Mouse (Mus musculus): ENCODE measurements around the gene Gm11213. TPM values are rescaled to one million over a fixed set of nuclear protein-coding genes. Genes with fewer than 3 reads are reported as not detected.

Gene Gm11213
- polyA plus RNA-seq, 1 experiment from 2014 or later: not detected

- Histone ChIP-seq H3K4me2 (replicated peaks) (no peak overlapping the region), H3K9me3 (no peaks in the 10 kb centered on the region), H3K4me3 (no peak overlapping the region), H3K27me3 (no peaks in the 10 kb centered on the region), H3K27ac (replicated peaks) (no peak overlapping the region), H3K4me1 (peaks cover 5% of the 10 kb centered on the region; the same call in 1 of the 2 replicates), H3K36me3 (no peaks in the 10 kb centered on the region), H3K9ac (replicated peaks) (no peak overlapping the region)
- WGBS: 91% methylated on average over 5 of the region's 5 CpGs
- ATAC-seq (replicated peaks): no peak
Observed at GRCm38 (mm10) chr4:63572621-63573020, 32.4 kb downstream of the Gm11213 start.

DNA sequence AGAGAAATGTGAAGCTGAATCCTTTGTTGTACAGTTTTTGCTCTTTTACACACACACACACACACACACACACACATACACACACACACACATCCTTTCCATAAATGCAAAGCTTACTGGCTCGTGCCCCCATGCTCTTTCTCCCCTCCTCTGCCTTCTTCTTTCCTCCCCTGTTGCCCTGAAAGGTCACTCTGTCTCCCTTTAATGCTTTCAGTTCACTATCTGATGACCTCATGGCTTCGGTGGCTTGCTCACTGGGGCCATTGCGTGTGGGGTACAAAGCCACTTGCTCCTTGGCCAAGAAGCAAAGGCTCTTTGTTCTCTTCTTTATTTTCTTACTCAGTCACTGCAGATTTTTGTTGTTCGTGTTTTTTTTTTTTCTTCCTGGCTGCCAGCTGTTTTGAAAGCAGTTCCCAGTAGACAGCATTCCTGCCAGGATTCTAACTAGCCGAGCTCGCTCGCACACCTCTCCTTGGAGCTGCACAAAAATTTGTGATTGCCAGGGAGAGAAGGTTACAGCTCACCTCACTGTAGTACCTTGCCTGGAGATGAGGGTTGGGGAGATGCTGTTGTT lies 34.8 kb downstream of the Gm11213 start:
- H3K27me3 ChIP-seq: no peaks in the 10 kb centered on the region
- 12% methylated on average over 7 of the region's 7 CpGs for WGBS
- H3K36me3 ChIP-seq: no peaks in the 10 kb centered on the region
- H3K9ac ChIP-seq (replicated peaks): no peak overlapping the region
- no peak overlapping the region for H3K4me3 ChIP-seq
- peaks cover 5% of the 10 kb centered on the region; the same call in 1 of the 2 replicates for H3K4me1 ChIP-seq
- no peak overlapping the region for H3K4me2 ChIP-seq (replicated peaks)
- peak overlapping the region; percentile 4; the same call in 1 of the 2 replicates for H3K27ac ChIP-seq (replicated peaks)
- H3K9me3 ChIP-seq: no peaks in the 10 kb centered on the region
- peak; percentile 19; the same call in 1 of the 2 replicates for ATAC-seq (replicated peaks)

DNA sequence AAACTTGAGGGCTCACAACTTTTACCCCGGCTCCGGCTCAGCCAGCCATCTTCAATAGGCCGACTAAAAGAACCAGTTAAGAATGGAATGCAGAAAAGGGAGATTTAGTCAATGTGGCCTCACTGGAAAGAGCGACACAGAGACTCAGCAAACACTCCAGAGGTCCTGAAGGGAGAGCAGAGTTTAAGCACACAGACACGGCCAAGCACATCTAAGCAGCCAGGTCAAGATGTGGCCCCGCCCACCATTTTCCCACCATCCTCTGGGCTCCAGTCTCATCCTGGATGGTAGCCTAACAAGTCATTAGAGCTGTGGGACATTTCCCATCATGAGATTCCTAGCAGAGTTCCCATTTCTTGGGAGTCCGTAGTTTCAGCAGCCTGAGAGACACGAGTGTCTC lies 35.7 kb downstream of the Gm11213 start:
- 88% methylated on average over 8 of the region's 8 CpGs for WGBS
- no peaks in the 10 kb centered on the region for H3K9me3 ChIP-seq
- no peak overlapping the region for H3K27ac ChIP-seq (replicated peaks)
- H3K27me3 ChIP-seq: no peaks in the 10 kb centered on the region
- no peak overlapping the region for H3K9ac ChIP-seq (replicated peaks)
- ATAC-seq (replicated peaks): no peak
- no peaks in the 10 kb centered on the region for H3K36me3 ChIP-seq
- H3K4me1 ChIP-seq: peaks cover 5% of the 10 kb centered on the region; the same call in 1 of the 2 replicates
- no peak overlapping the region for H3K4me2 ChIP-seq (replicated peaks)
- H3K4me3 ChIP-seq: no peak overlapping the region

- Histone ChIP-seq H3K4me1 (peaks cover 5% of the 10 kb centered on the region; the same call in 1 of the 2 replicates), H3K27ac (replicated peaks) (no peak overlapping the region), H3K4me3 (no peak overlapping the region), H3K4me2 (replicated peaks) (no peak overlapping the region), H3K9ac (replicated peaks) (no peak overlapping the region), H3K36me3 (no peaks in the 10 kb centered on the region), H3K9me3 (no peaks in the 10 kb centered on the region), H3K27me3 (no peaks in the 10 kb centered on the region)
- ATAC-seq (replicated peaks): no peak
- WGBS: 88% methylated on average over 9 of the region's 10 CpGs
Observed at GRCm38 (mm10) chr4:63567712-63568390, 37.2 kb downstream of the Gm11213 start.

DNA sequence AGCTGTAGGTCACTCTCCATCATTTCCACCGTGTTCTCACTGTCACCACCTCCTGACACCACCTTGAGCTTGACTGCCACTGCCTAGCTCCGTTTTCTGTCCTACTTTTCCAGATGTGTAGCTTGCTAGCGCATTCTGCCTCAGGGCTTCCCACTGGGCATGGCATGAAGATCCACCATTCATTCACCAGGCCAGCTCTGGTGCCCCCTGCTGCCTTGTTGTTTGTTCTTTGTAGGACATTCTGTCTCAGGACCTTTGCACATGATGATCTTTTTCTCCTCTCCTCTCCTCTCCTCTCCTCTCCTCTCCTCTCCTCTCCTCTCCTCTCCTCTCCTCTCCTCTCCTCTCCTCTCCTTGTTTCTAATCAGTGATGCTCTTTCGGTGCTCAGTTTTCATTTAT lies 42.3 kb downstream of the Gm11213 start:
- Histone ChIP-seq H3K27ac (replicated peaks) (no peak overlapping the region), H3K4me1 (peaks cover 14% of the 10 kb centered on the region), H3K4me3 (no peak overlapping the region), H3K4me2 (replicated peaks) (no peak overlapping the region), H3K9ac (replicated peaks) (no peak overlapping the region), H3K36me3 (no peaks in the 10 kb centered on the region), H3K9me3 (no peaks in the 10 kb centered on the region), H3K27me3 (no peaks in the 10 kb centered on the region)
- WGBS: 82% methylated on average over 4 of the region's 4 CpGs
- no peak for ATAC-seq (replicated peaks)

GRCm38 (mm10) chr4:63561861-63562675 lies 43.0 kb downstream of the Gm11213 start:
- Histone ChIP-seq H3K4me2 (replicated peaks) (no peak overlapping the region), H3K36me3 (no peaks in the 10 kb centered on the region), H3K9ac (replicated peaks) (no peak overlapping the region), H3K9me3 (no peaks in the 10 kb centered on the region), H3K4me1 (peaks cover 14% of the 10 kb centered on the region), H3K27me3 (no peaks in the 10 kb centered on the region), H3K27ac (replicated peaks) (no peak overlapping the region), H3K4me3 (no peak overlapping the region)
- ATAC-seq (replicated peaks): no peak
- 81% methylated on average over 7 of the region's 7 CpGs for WGBS

DNA sequence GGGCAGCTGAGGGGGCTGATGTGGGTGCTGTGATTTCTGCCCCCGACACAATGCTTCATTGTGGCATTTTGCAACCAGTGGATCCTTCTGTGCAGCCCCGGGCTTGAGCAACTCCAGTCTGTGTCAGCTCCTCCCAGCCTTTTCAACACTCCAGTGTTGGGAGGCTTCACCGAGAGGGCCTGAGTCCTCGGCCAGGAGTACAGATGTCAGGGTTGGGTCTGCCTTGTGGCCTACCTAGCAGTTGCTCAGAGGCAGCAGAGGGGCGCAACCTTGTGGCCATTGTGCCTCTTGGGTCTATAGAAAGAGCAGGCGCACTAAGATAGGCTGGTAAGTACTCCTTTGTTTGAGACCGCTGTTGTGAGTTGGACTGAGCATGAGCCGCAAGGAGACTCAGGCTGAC lies 45.0 kb downstream of the Gm11213 start:
- Histone ChIP-seq H3K27me3 (no peaks in the 10 kb centered on the region), H3K4me3 (no peak overlapping the region), H3K9ac (replicated peaks) (no peak overlapping the region), H3K36me3 (no peaks in the 10 kb centered on the region), H3K4me2 (replicated peaks) (no peak overlapping the region), H3K9me3 (no peaks in the 10 kb centered on the region), H3K4me1 (peaks cover 14% of the 10 kb centered on the region), H3K27ac (replicated peaks) (no peak overlapping the region)
- 51% methylated on average over 8 of the region's 8 CpGs for WGBS
- no peak for ATAC-seq (replicated peaks)

DNA sequence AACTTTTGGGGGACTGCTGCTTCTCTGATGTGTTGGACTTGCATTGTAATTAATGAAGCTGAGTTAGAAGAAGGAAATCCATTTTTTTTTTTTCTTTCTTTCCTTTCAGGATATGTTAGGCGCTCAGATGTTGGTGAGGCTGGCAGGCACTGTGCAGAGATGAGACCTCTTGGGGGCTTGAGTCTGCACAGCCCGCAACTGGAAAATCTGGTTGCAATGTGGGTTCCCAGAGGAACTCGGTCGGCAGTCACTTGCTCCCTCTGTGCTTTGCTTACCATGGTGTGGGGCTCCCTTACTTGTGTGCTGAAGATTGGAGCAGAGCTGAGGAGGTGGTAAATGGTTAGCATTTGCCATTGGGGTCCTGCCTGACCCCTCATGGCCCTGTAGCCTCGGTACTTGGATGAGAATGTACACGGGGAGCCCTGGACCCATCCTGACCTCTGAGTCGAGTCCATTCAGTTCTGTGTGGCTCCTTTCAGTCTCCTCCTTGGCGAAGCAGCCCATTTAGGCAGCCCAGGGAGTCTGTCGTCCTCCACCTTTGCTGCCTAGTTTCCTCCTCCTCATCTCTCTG lies 45.8 kb downstream of the Gm11213 start:
- no peak overlapping the region for H3K27ac ChIP-seq (replicated peaks)
- H3K9me3 ChIP-seq: no peaks in the 10 kb centered on the region
- peak overlapping the region; percentile 78 for H3K9ac ChIP-seq (replicated peaks)
- H3K36me3 ChIP-seq: no peaks in the 10 kb centered on the region
- peaks cover 14% of the 10 kb centered on the region for H3K4me1 ChIP-seq
- H3K4me2 ChIP-seq (replicated peaks): peak overlapping the region; percentile 93
- H3K27me3 ChIP-seq: no peaks in the 10 kb centered on the region
- WGBS: 41% methylated on average over 9 of the region's 9 CpGs
- peak; percentile 4; the same call in 1 of the 2 replicates for ATAC-seq (replicated peaks)
- H3K4me3 ChIP-seq: peak overlapping the region; percentile 77

DNA sequence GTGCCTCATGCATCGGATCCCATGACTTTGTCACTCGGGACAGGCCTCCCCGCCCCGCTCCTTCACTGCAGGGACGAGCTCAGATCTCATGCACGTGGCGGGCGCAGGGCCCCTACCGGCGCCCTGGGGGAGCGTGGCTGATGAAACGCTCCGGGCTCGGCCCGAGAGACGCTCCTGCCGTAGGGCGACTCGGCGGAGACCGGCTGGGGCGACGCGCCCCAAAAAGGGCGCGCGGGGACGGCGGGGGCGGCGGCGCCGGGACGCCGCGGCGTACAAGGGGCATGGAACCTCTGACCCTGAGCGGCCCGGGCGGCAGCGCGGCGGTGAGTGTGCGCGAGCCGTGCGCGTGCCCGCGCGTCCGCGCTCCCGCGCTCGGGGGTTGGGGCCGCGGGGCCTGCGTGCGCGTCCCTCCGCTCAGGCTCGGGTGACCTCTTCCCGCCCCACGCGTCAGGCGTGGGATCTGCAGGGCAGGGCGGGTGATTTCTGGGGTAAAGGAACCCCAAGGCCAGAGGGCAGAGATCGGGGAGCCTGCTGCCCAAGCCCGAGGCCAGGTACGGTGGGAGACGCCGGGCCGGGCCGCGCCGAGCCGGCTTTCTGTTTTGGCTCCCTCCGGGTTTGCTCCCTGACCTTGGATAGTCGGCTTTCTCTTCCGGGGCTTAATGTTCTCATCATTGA lies 46.5 kb downstream of the Gm11213 start, which contains the start of gene Tmem268:
Tmem268 (plus strand) TSS at position 375 of the 675 bp plus-strand sequence.
- under 1% methylated on average over 81 of the region's 81 CpGs for WGBS
- Histone ChIP-seq H3K9me3 (no peaks in the 10 kb centered on the region), H3K9ac (replicated peaks) (peak within 1 kb of the TSS; percentile 78), H3K4me2 (replicated peaks) (peak within 1 kb of the TSS; percentile 93), H3K4me1 (peaks cover 14% of the 10 kb centered on the region), H3K4me3 (peak within 1 kb of the TSS; percentile 77), H3K36me3 (0 out of 2 replicates have a peak, but pooled peaks cover 3% of the 10 kb centered on the region), H3K27ac (replicated peaks) (peak within 1 kb of the TSS; percentile 25; the same call in 1 of the 2 replicates), H3K27me3 (no peaks in the 10 kb centered on the region)
- ATAC-seq (replicated peaks): peak; percentile 87

DNA sequence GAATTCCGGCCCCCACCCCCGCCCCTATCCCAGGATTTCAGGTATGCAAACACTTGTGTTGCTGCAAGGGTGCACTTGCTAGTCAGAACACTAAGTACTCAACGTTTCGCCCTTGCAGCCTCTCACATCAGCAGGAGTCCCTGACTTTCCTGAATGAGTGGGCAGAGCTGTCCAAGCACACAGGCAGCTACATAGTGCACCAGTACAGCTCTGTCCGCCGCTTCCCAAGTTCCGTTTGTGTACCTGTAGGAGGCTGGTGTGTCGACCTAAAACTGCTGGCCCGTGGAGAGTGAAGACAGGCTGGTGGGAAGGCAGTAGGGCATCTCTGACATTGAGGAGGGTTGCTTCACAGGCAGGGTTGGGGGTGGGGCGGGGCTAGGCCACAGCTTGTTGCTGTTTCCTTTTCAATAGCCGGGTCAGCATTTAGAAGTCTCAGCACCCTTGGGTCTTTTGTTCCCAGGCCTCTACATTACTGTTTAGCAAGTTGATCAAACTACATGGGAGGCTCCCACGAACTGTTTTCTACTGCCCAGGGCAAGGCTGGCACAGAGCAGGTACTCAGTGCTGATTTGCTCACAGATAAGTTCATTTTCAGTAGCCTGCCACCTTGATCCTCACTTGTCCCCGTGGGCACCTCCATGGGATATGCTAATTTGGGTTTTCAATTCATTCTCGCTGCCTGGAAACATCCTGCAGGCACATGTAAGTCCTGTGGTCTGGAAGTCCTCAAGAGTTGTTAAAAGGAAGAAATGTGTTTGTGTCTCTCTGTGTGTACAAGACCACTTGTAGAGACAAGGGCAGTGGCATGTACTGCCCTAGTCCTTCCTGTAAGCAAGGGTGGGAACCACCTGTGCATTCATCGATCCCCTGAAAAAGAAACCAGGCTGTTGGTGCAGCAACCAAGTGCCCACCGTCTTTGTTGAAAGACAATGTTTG lies 47.7 kb downstream of the Gm11213 start:
- Histone ChIP-seq H3K4me1 (peaks cover 14% of the 10 kb centered on the region), H3K4me2 (replicated peaks) (peak overlapping the region; percentile 93; the same call in 1 of the 2 replicates), H3K9ac (replicated peaks) (no peak overlapping the region), H3K4me3 (no peak overlapping the region), H3K36me3 (peaks cover 11% of the 10 kb centered on the region), H3K9me3 (no peaks in the 10 kb centered on the region), H3K27me3 (no peaks in the 10 kb centered on the region), H3K27ac (replicated peaks) (no peak overlapping the region)
- whole genome bisulfite sequencing: 30% methylated on average over 16 of the region's 16 CpGs
- no peak for ATAC-seq (replicated peaks)

Data from forebrain, embryonic 15.5 days (tissue).